Mouse (Mus musculus) liver, embryonic 14.5 days (tissue): ENCODE results near the gene Gm20431.
"Not testable (repeated sequence)": the region's sequence is repeated elsewhere in the genome, so short reads cannot be mapped to it uniquely, and the experiment has no call there.

Experiments
- CTCF ChIP-seq: IDR thresholded peaks from 2 replicates; pipeline ENCODE4 v1.5.1; 2016; ENCODE audit warnings: antibody characterized with exemption, low read depth, control low read depth
- EP300 ChIP-seq: IDR thresholded peaks from 2 replicates; pipeline ENCODE4 v1.6.1; 2016; ENCODE audit warnings: antibody characterized with exemption, low read depth

DNA sequence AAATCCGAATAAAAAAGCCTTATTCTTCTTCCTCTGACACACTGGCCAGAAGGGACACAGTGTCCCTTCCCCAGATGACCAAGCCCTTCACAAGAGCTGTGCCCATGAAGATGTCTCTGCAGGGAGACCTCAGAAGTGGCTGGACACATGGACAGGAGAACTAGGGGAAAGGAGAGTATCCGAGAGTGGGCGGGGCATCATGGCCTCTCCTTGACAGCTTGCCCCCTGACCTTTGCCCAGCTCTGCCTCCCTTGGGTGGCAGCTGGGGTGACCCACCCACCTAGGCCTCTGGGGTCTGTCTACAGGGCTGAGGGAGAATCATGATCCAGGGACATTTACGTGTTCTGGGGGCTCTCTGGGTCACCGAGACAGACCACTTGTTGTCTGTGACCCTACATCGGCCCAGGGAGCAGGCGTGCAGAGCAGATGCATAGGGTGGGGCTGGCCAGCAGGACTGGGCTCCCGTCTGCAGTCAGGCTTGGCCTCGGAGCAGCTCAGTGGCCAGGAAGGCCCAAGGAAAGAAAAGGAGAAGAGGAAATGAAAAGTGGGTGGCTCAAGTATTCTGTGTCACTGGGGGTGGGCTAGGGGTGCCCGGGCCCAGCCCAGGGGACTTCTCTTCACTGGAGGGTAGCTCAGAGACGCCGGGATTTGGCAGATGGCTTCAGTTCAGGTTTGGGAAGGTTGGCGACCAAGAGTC lies 17.8 kb downstream of the Gm20431 start:
- TF ChIP-seq CTCF, EP300: not testable (repeated sequence)
